Mouse (Mus musculus) heart, adult 2 months (tissue): ENCODE measurements around the gene Vamp4. TPM values are rescaled to one million over a fixed set of nuclear protein-coding genes. Genes with fewer than 3 reads are reported as not detected.
A peak's percentile ranks its signal among the peaks of the same experiment; 100 is the strongest.

Experiments
- DNase-seq, 2 experiments: peaks; one replicate each; pipeline ENCODE4 v3.0.0; 2021
- H3K27ac ChIP-seq: fragments of 200-600 bp; 2 replicates; pipeline ENCODE4 v1.8.1; 2022
- H3K27me3 ChIP-seq: fragments of 200-500 bp; 2 replicates; pipeline ENCODE4 v1.6.1; 2012; ENCODE audit warnings: mild to moderate bottlenecking, low read length, inconsistent platforms, mixed read lengths; ENCODE audit not compliant: control insufficient read depth, insufficient read depth
- H3K36me3 ChIP-seq: fragments of 200-500 bp; 2 replicates; pipeline ENCODE4 v1.6.1; 2012; ENCODE audit warnings: low read length, inconsistent platforms; ENCODE audit not compliant: control insufficient read depth, insufficient read depth
- H3K4me1 ChIP-seq: fragments of 200-500 bp; 2 replicates; pipeline ENCODE4 v1.6.1; 2011; ENCODE audit warnings: low read length; ENCODE audit not compliant: control insufficient read depth, insufficient read depth
- H3K4me3 ChIP-seq: fragments of 200-600 bp; 2 replicates; pipeline ENCODE4 v1.8.1; 2022
- H3K79me2 ChIP-seq: fragments of 200-500 bp; replicated peaks from 2 replicates; pipeline ENCODE4 v1.6.1; 2012; ENCODE audit warnings: mild to moderate bottlenecking, inconsistent platforms, low read length, moderate library complexity, mixed read lengths; ENCODE audit not compliant: control insufficient read depth, insufficient read depth
- H3K9ac ChIP-seq: fragments of 200-500 bp; 2 replicates; pipeline ENCODE4 v1.6.1; 2012; ENCODE audit warnings: low read depth, mild to moderate bottlenecking, control low read depth, inconsistent platforms, low read length, mixed read lengths
- CTCF ChIP-seq: fragments of 200-600 bp; IDR thresholded peaks from 2 replicates; pipeline ENCODE4 v1.8.1; 2022; ENCODE audit warnings: antibody characterized with exemption, mild to moderate bottlenecking, moderate library complexity
- EP300 ChIP-seq: fragments of 200-500 bp; IDR thresholded peaks from 2 replicates; pipeline ENCODE4 v1.6.1; 2011; ENCODE audit warnings: low read depth, low read length, control low read depth; ENCODE audit not compliant: insufficient read depth
- POLR2A ChIP-seq: fragments of 200-500 bp; IDR thresholded peaks from 2 replicates; pipeline ENCODE4 v1.6.1; 2011; ENCODE audit warnings: mild to moderate bottlenecking, low read depth, low read length, control low read depth; ENCODE audit not compliant: insufficient read depth
- WGBS: fragments of 180-500 bp; shearing (Covaris S2); methylation state at CpG from one replicate; pipeline ENCODE4 v1.1.7; 2018; 5-methylcytosine and 5-hydroxymethylcytosine counted together
- intact Hi-C: fragments of 180-260 bp; cut with DNase I; formaldehyde crosslinking; loops from one replicate; pipeline ENCODE4 v1.15.1; 2025
- long read RNA-seq: library from polyadenylated mRNA; stranded (forward); transcript quantifications from one replicate; pipeline ENCODE4 v2.0.0, GENCODE M21; 2021
- polyA plus RNA-seq: library from polyadenylated mRNA; depleted of rRNA; stranded (reverse); fragments of >200 nt; gene quantifications from 2 replicates; pipeline ENCODE4 v1.2.3, GENCODE M21; 2012; rRNA removed
- total RNA-seq, 2 experiments: library from RNA; stranded (reverse); gene quantifications; 2 replicates each; pipeline ENCODE4 v1.2.3; 2021

Gene Vamp4
- total RNA-seq (10 to 100 TPM; 22.5 to 23.1 TPM), polyA plus RNA-seq (6.8 and 11.8 TPM in 2 replicates)
- long read RNA-seq, transcript Vamp4-204 (8 exons, 1,461 nt) = major isoform, 35 of 40 reads
- long read RNA-seq, partial matches to known transcripts = 0 of 40 reads
- long read RNA-seq, other reads (novel, unspliced or antisense) = 3 of 40 reads

GRCm38 (mm10) chr1:162570260-162570748 is at the start of gene Vamp4:
TSS of gene Vamp4 (plus strand) at chr1:162570515.
- peak; percentile 37; the same call in 1 of the 2 replicates for TF ChIP-seq EP300
- peak; percentile 71 for TF ChIP-seq CTCF
- TF ChIP-seq POLR2A = peak; percentile 79
- Histone ChIP-seq H3K4me1 (no peaks in the 10 kb centered on the region; the same call in 1 of the 2 replicates), H3K36me3 (no peaks in the 10 kb centered on the region; the same call in 1 of the 2 replicates), H3K27ac (peak within 1 kb of the TSS; percentile 89), H3K9ac (peak within 1 kb of the TSS; percentile 90), H3K27me3 (no peaks in the 10 kb centered on the region), H3K79me2 (no peaks in the 10 kb centered on the region), H3K4me3 (peak within 1 kb of the TSS; percentile 92)
- intact Hi-C loops = loop anchor here (5.0 kb wide), 1 partner anchor 97 kb away; no protein-coding TSS in a partner anchor
- DNase-seq = peak; percentile 95 to 97
- 1% methylated on average over 43 of the region's 43 CpGs for WGBS

DNA sequence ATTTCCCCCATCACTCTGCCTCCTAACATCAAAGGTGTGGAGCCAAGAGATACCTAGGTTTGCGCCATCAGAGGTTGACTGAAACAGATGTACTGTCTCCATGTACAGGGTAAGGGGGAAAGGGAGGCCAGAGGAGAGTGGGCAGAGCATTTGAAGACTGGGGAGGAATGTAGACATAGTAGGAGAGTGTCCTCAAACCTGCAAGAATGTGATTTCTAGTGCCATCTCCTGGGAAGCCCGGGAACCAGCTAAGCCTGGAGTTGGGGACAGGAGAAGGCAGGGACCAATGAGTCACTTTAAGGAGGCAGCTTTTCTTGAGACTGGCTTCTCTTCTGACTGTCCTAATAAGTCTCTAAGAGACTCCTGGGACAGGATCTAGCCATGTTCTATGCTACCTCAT is 40.7 kb upstream of the Vamp4 start:
- intact Hi-C loops = loop anchor here (10.0 kb wide), 1 partner anchor 175 kb away; no protein-coding TSS in a partner anchor
- Histone ChIP-seq H3K79me2 (no peaks in the 10 kb centered on the region), H3K4me1 (no peaks in the 10 kb centered on the region), H3K36me3 (no peaks in the 10 kb centered on the region), H3K9ac (no peak overlapping the region), H3K27me3 (no peaks in the 10 kb centered on the region), H3K27ac (no peak overlapping the region), H3K4me3 (no peak overlapping the region)
- 64% methylated on average over 2 of the region's 2 CpGs for WGBS
- no peak for DNase-seq
- TF ChIP-seq POLR2A (no peak), CTCF (peak; percentile 54)

DNA sequence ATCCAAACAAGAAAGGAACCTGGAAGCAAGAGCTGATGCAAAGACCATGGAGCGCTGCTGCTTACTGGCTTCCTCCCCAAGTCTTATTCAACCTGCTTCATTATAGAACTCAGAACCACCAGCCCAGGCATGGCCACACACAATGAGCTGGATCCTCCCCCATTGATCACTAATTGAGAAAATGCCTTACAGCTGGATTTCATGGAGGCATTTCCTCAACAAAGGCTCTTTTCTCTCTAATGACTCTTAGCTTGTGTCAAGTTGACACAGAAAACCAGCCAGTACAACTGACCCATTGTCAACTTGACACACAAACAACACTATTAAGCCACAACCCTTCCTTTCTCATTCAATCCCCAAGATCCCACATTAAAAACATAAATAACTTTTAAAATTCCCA is 39.6 kb upstream of the Vamp4 start:
- Histone ChIP-seq H3K4me3 (no peak overlapping the region), H3K27ac (no peak overlapping the region), H3K27me3 (no peaks in the 10 kb centered on the region), H3K36me3 (no peaks in the 10 kb centered on the region), H3K9ac (no peak overlapping the region), H3K79me2 (no peaks in the 10 kb centered on the region), H3K4me1 (no peaks in the 10 kb centered on the region)
- 93% methylated on average over 1 of the region's 1 CpGs for WGBS
- no peak for DNase-seq
- intact Hi-C loops = loop anchor here (10.0 kb wide), 1 partner anchor 176 kb away; no protein-coding TSS in a partner anchor
- TF ChIP-seq CTCF (no peak), POLR2A (no peak), EP300 (no peak)

DNA sequence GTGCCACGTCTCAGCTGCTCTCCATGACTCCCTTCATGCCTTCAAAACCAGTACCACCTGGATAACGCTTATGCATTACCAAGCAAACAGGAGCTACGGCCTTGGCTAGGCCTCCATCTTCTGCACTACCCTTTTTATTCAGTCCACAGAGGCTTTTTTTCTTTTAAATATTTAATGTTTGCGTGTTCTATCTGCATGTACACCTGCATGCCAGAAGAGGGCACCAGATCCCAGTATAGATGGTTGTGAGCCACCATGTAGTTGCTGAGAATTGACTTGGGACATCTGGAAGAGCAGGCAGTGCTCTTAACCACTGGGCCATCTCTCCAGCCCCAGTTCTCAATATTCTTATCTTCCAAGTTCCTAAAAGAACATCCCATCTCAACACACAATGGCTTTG is 38.7 kb upstream of the Vamp4 start:
- 79% methylated on average over 4 of the region's 4 CpGs for WGBS
- no peak for TF ChIP-seq EP300
- TF ChIP-seq POLR2A = no peak
- peak; percentile 68 for TF ChIP-seq CTCF
- no peaks in the 10 kb centered on the region for H3K4me1 ChIP-seq
- no peaks in the 10 kb centered on the region for H3K79me2 ChIP-seq
- no peaks in the 10 kb centered on the region; the same call in 1 of the 2 replicates for H3K36me3 ChIP-seq
- no peak overlapping the region for H3K27ac ChIP-seq
- no peak overlapping the region for H3K4me3 ChIP-seq
- intact Hi-C loops = loop anchor here (10.0 kb wide), 1 partner anchor 177 kb away; no protein-coding TSS in a partner anchor
- DNase-seq = no peak
- no peaks in the 10 kb centered on the region for H3K27me3 ChIP-seq
- H3K9ac ChIP-seq = no peak overlapping the region

DNA sequence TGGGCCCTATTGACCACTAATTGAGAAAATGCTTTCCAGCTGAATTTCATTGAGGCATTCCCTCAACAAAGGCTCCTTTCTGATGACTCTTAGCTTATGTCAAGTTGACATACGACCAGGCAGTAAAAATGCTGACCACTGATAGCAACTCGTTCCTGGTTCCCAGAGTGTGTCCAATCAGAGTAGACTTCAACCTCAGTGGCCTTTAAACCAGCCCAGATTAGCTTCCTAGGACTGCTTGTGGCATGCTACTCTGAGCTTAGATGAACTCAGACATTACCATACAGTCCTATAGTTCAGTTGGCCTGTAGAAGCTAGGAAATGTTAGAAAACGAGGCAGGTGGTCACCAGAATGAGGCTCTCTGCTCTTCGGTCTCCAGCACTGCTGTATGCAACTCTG is 38.0 kb upstream of the Vamp4 start:
- H3K4me3 ChIP-seq = no peak overlapping the region
- H3K27me3 ChIP-seq = no peaks in the 10 kb centered on the region
- WGBS = 79% methylated on average over 4 of the region's 4 CpGs
- no peak overlapping the region for H3K27ac ChIP-seq
- no peaks in the 10 kb centered on the region; the same call in 1 of the 2 replicates for H3K36me3 ChIP-seq
- H3K9ac ChIP-seq = no peak overlapping the region
- intact Hi-C loops = loop anchor here (10.0 kb wide), 1 partner anchor 178 kb away; no protein-coding TSS in a partner anchor
- no peaks in the 10 kb centered on the region for H3K79me2 ChIP-seq
- no peak for DNase-seq
- H3K4me1 ChIP-seq = no peaks in the 10 kb centered on the region
- no peak for TF ChIP-seq CTCF
- TF ChIP-seq EP300 = no peak
- TF ChIP-seq POLR2A = no peak
